Mouse (Mus musculus): Measurements from ENCODE around the gene Atp6v0a2. TPM values are rescaled to one million over a fixed set of nuclear protein-coding genes. Genes with fewer than 3 reads are reported as not detected.

Gene Atp6v0a2
- total and polyA plus RNA-seq, 3 experiments = 7.7 to 13.2 (median 10.9) TPM

- Histone ChIP-seq H3K79me2 (replicated peaks; ENCODE audit: control insufficient read depth, extremely low read depth, insufficient read depth, poor library complexity, severe bottlenecking) (no peaks in the 10 kb centered on the region), H3K9me3 (replicated peaks; ENCODE audit: low read length) (no peaks in the 10 kb centered on the region), H3K27ac (ENCODE audit: insufficient read depth, low read depth) (no peak overlapping the region), H3K36me3 (replicated peaks in 1 of 2; ENCODE audit: control insufficient read depth in 1 of 2, insufficient read depth in 1 of 2, low read length in 1 of 2) (peaks cover 54 to 77% of the 10 kb centered on the region in 2 experiments), H3K4me3 (replicated peaks in 1 of 3; ENCODE audit: low read depth in 2 of 3, low read length in 2 of 3, poor library complexity in 1 of 3) (no peak overlapping the region), H3K4me1 (ENCODE audit: control insufficient read depth in 1 of 2, insufficient read depth in 2 of 2) (peaks cover 11 to 26% of the 10 kb centered on the region in 2 experiments), H3K27me3 (replicated peaks) (no peaks in the 10 kb centered on the region), H3K4me2 (ENCODE audit: insufficient read depth, low read depth, poor library complexity, severe bottlenecking) (no peak overlapping the region), H3K9ac (ENCODE audit: insufficient read depth, low read depth) (no peak overlapping the region)
- dilution Hi-C loops (cut with MboI; ENCODE audit: extremely low pct_ligation_motif_present, extremely low pct_unique_long_range_greater_than_20kb, low sequenced_read_pairs) = no loop called here
- peak; percentile 84 for DNase-seq (ENCODE audit: extremely low read depth)
- in situ Hi-C loops (cut with MboI; ENCODE audit: low pct_ligation_motif_present, low pct_unique_long_range_greater_than_20kb, low sequenced_read_pairs) = no loop called here
- TF ChIP-seq JUN (IDR thresholded peaks at IDR 0.05; ENCODE audit: insufficient read depth, low read depth, low read length) (peak; percentile 55; the same call in 1 of the 2 replicates), SMC3 (IDR thresholded peaks at IDR 0.05; ENCODE audit: low read depth, low read length) (no peak), CHD2 (IDR thresholded peaks at IDR 0.05; ENCODE audit: low read length) (peak; percentile 36; the same call in 1 of the 2 replicates), EP300 (IDR thresholded peaks at IDR 0.05; ENCODE audit: low read length) (peak; percentile 86), BHLHE40 (IDR thresholded peaks at IDR 0.05; ENCODE audit: low read depth, low read length) (peak; percentile 80), UBTF (IDR thresholded peaks at IDR 0.05; ENCODE audit: low read depth, low read length) (no peak), TBP (conservative IDR thresholded peaks at IDR 0.05; ENCODE audit: low read depth, low read length) (no peak), IRF4 (IDR thresholded peaks at IDR 0.05; ENCODE audit: low read depth, low read length) (peak; percentile 91), ETS1 (conservative IDR thresholded peaks at IDR 0.05; ENCODE audit: low read depth, low read length) (peak; percentile 88), MYC (IDR thresholded peaks at IDR 0.05; ENCODE audit: low read depth, low read length) (no peak), JUND (conservative IDR thresholded peaks at IDR 0.05; ENCODE audit: low read depth, low read length) (peak; percentile 72; the same call in 1 of the 2 replicates), USF1 (IDR thresholded peaks at IDR 0.05; ENCODE audit: low read depth, low read length) (no peak), NRF1 (IDR thresholded peaks at IDR 0.05; ENCODE audit: low read depth, low read length) (no peak), POLR2A (IDR thresholded peaks at IDR 0.05; ENCODE audit: low read depth, low read length) (no peak), ZMIZ1 (IDR thresholded peaks at IDR 0.05; ENCODE audit: low read depth, low read length) (no peak), MAFK (IDR thresholded peaks at IDR 0.05; ENCODE audit: insufficient replicate concordance, low read length) (peak; percentile 56; the same call in 1 of the 2 replicates), CHD1 (IDR thresholded peaks at IDR 0.05; ENCODE audit: low read depth, low read length) (no peak), SIN3A (IDR thresholded peaks at IDR 0.05; ENCODE audit: low read length) (peak; percentile 84), E2F4 (IDR thresholded peaks at IDR 0.05; ENCODE audit: insufficient replicate concordance, low read depth, low read length) (no peak), KAT2A (IDR thresholded peaks at IDR 0.05; ENCODE audit: insufficient replicate concordance, low read length) (no peak), MAX (IDR thresholded peaks at IDR 0.05; ENCODE audit: low read length) (no peak), TCF12 (IDR thresholded peaks at IDR 0.05; ENCODE audit: low read depth, low read length) (peak; percentile 83)
These were observed 8.9 kb downstream of the Atp6v0a2 start for GRCm38 (mm10) chr5:124637300-124637699.

GRCm38 (mm10) chr5:124637836-124638235 lies 9.5 kb downstream of the Atp6v0a2 start:
- Histone ChIP-seq H3K79me2 (replicated peaks; ENCODE audit: control insufficient read depth, extremely low read depth, insufficient read depth, poor library complexity, severe bottlenecking) (no peaks in the 10 kb centered on the region), H3K4me2 (ENCODE audit: insufficient read depth, low read depth, poor library complexity, severe bottlenecking) (no peak overlapping the region), H3K9me3 (replicated peaks; ENCODE audit: low read length) (no peaks in the 10 kb centered on the region), H3K4me1 (ENCODE audit: control insufficient read depth in 1 of 2, insufficient read depth in 2 of 2) (peaks cover 11 to 24% of the 10 kb centered on the region in 2 experiments), H3K27ac (ENCODE audit: insufficient read depth, low read depth) (no peak overlapping the region), H3K4me3 (replicated peaks in 1 of 3; ENCODE audit: low read depth in 2 of 3, low read length in 2 of 3, poor library complexity in 1 of 3) (no peak overlapping the region), H3K9ac (ENCODE audit: insufficient read depth, low read depth) (no peak overlapping the region), H3K27me3 (replicated peaks) (no peaks in the 10 kb centered on the region), H3K36me3 (replicated peaks in 1 of 2; ENCODE audit: control insufficient read depth in 1 of 2, insufficient read depth in 1 of 2, low read length in 1 of 2) (peaks cover 59 to 83% of the 10 kb centered on the region in 2 experiments)
- TF ChIP-seq MXI1 (IDR thresholded peaks at IDR 0.05; ENCODE audit: low read depth, low read length) (no peak), ELF1 (IDR thresholded peaks at IDR 0.05; ENCODE audit: low read depth, low read length) (no peak)
- no peak for DNase-seq (ENCODE audit: extremely low read depth)
- in situ Hi-C loops (cut with MboI; ENCODE audit: low pct_ligation_motif_present, low pct_unique_long_range_greater_than_20kb, low sequenced_read_pairs) = no loop called here
- dilution Hi-C loops (cut with MboI; ENCODE audit: extremely low pct_ligation_motif_present, extremely low pct_unique_long_range_greater_than_20kb, low sequenced_read_pairs) = no loop called here

Data from CH12.LX (cell line).